Mouse (Mus musculus): Measurements from ENCODE around the gene Gpr153. TPM values are rescaled to one million over a fixed set of nuclear protein-coding genes. Genes with fewer than 3 reads are reported as not detected.
"Not testable (repeated sequence)": the region's sequence is repeated elsewhere in the genome, so short reads cannot be mapped to it uniquely, and the experiment has no call there.

Gpr153 gene
- total RNA-seq (2022) = 1 to 10 TPM; 5.9 to 7.2 (median 6.6) TPM

- no peak for DNase-seq (ENCODE audit: low spot score in 2 of 2)
Observed at GRCm38 (mm10) chr4:152273621-152274236, at the start of gene Gpr153. Gene Gpr153 (plus strand): TSS chr4:152274232.

DNA sequence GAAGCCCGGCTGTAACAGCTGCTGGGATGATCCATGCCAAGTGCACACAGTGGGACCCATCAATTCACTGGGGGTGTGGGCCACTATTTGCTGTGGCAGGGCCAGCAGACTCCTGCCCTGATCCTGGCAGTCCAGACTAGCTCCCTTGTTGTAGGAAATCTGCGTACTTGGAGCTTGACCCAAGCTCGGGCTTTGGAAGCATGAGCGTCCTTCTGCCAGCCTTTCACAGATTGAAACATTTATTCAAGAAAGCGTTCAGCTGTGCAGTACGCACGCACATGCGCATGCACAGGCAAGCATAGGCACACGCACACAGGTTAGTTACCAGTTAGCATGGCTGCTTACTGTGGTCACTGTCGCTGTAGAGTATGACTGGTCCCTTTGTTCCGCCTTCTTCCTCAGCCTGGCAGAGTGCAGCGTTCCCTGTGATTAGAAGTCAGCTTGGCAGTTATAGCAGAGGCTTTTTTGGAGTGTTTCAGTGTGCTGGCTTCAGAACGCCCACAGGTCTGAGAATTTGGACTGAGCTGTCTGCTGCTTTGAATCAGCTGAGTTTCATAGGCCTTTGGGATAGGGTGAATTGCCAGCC is 47.0 kb upstream of the Gpr153 start:
- peak; percentile 78 to 79 for DNase-seq (ENCODE audit: low spot score in 2 of 2)

- no peak for DNase-seq (ENCODE audit: low spot score in 2 of 2)
Observed at GRCm38 (mm10) chr4:152227749-152228527, 46.1 kb upstream of the Gpr153 start.

GRCm38 (mm10) chr4:152230331-152230730 is 43.7 kb upstream of the Gpr153 start:
- not testable (repeated sequence) for DNase-seq (ENCODE audit: low spot score in 2 of 2)

DNA sequence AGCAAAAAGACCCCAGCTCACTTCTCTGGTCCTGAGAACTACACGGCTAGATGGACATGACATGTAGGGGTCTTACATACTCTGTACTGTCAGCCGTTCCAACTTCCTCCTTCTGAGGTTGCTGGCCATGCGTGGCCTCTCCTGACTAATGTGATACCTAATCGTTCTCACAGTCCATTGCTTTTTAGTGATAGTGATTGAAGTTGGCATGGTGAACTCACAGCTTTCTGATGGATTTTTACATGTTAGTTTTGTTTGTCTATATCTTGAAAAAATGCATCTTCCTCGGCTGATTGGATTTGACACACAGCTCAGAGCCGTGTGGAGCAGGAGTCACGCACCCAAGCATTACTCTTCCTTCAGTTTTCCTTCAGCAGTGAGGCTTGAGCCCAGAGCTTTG is 42.7 kb upstream of the Gpr153 start:
- DNase-seq (ENCODE audit: low spot score in 2 of 2) = no peak

DNA sequence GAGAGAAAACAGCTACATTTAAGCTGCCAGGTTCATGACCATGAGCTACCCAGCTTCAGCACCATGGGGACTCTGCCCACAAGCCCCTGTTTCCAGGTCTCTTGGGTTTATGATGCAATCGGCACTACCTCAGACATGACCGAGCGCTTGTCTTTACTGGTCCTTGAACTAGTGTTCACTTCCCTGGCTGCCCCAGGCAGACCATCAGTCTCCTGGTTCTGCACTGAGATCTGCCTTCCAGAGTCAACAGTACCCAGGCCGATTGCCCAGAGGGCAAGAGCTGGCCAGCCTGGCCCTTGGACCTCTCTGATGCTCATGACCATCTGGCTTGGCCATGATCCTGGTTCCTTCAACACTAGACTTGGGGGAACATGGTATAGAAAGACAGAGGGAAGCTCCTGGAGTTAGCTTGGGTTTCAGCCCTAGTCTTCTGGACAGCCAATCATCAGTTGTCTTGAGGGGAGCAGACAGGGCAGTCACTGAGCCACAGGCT is 41.6 kb upstream of the Gpr153 start:
- no peak for DNase-seq (ENCODE audit: low spot score in 2 of 2)

GRCm38 (mm10) chr4:152239974-152240373 is 34.1 kb upstream of the Gpr153 start:
- no peak for DNase-seq (ENCODE audit: low spot score in 2 of 2)

DNA sequence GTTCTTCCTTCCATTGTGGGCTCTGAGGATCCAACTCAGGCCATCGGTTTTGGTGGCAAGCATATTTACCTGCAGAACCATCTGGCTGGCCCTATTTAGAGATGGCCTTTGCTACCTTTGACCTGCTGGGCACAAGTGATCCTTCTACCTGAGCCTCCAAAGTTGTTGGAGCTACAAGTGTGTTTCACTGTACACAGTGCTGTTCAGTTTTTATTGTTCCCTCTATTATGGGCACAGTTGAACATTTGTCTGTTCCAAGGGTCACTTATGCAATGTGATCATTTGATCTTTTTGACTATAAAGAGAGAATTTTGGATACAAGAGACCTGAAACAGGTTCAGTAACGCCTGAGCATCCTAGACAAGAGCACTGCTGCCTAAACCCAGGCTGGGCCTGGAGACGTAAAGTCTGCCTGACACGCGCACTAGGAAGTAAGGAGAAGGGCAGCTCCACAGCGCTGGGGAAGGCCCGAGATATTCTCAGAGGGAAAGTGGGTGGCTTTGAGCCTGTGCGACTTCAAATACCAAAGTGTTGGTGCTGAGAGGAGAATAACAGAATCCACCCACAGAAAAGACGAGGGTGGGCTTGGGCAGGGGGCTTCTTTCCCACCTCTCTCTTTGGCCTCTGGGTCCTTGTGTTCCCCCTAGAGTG is 30.7 kb upstream of the Gpr153 start:
- DNase-seq (ENCODE audit: low spot score in 2 of 2) = no peak

- DNase-seq (ENCODE audit: low spot score in 2 of 2) = no peak
Observed at GRCm38 (mm10) chr4:152243969-152244368, 30.1 kb upstream of the Gpr153 start.

- no peak for DNase-seq (ENCODE audit: low spot score in 2 of 2)
Observed at GRCm38 (mm10) chr4:152244545-152245522, 29.2 kb upstream of the Gpr153 start.

- DNase-seq (ENCODE audit: low spot score in 2 of 2) = peak; percentile 58 to 73
Observed at GRCm38 (mm10) chr4:152246011-152246410, 28.0 kb upstream of the Gpr153 start.

DNA sequence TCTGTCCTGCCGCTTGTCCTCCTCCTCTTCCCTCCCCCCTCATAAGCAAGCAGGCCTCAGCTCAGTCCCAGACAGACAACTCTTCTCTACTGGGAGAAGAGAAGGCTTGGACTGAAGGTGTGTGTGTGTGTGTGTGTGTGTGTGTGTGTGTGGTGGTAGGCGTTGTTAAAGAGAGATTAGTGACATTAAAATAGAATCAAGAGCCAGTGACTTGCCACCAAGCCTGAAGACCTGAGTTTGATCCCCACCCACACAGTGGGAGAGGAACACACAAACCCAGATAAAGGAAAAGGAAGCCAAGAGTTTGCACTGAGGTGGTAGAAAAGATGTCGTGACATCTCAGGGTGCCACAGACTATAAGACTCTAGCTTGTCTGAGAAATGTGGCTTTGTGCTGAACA is 26.8 kb upstream of the Gpr153 start:
- no peak for DNase-seq (ENCODE audit: low spot score in 2 of 2)

DNA sequence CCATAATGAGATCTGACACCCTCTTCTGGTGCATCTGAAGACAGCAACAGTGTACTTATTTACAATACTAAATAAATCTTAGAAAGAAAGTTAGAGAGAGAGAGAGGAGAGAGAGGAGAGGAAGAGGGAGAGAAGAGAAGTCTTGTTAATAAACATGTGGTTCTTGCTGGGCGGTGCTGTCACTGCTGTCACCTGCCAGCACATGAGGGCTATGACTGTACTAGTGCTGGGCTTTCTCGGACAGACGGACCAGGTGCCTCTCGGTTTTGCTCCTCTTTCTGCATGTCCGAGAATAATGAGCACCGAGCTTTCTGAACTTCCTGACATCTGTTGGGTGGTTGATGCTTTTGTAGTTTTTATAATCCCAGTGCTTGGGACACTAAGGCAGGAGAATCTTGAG is 23.4 kb upstream of the Gpr153 start:
- DNase-seq (ENCODE audit: low spot score in 2 of 2) = no peak

- no peak for DNase-seq (ENCODE audit: low spot score in 2 of 2)
Observed at GRCm38 (mm10) chr4:152253183-152253759, 20.8 kb upstream of the Gpr153 start.

GRCm38 (mm10) chr4:152257070-152257469 is 17.0 kb upstream of the Gpr153 start:
- DNase-seq (ENCODE audit: low spot score in 2 of 2) = peak; percentile 83 to 87

DNA sequence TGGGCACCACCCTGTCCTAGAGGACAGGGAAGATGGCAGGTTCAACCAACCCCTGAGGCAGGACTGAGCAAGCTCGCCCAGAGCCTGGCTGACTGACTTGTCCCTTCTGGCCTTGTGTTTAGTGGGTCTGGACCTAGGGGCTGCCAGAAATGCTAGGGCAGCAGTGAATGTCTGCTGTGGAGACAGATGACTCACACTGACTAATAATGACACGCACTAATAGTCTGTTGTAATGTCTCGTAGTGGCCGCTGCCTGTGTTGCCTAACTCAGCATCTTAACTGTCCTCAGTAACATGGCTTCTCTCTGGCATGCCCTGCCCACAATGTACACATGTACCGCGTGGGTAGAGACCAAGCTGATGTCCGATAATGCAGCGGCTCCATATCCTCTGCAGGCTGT is 13.6 kb upstream of the Gpr153 start:
- DNase-seq (ENCODE audit: low spot score in 2 of 2) = no peak

DNA sequence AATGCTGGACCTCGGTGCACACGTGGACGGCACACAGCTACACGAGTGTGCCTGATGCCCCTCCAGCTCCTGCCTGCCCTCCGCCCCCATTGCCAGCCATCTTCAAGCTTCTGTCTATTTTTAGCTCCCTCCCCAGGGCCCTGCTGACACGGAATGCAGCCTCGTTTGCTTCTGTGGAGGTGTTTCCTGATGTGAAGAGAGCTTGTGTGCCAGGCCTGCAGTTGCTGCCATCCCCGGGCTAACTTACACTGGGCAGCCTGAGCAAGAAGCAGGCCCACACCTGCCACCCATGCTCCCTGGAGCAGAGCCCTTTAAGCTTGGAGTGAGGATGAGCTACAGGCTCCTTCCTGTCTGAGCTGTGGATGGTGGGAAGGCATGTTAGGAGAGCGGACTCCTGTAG is 11.8 kb upstream of the Gpr153 start:
- DNase-seq (ENCODE audit: low spot score in 2 of 2) = no peak

GRCm38 (mm10) chr4:152263089-152263488 is 10.9 kb upstream of the Gpr153 start:
- no peak for DNase-seq (ENCODE audit: low spot score in 2 of 2)

GRCm38 (mm10) chr4:152263512-152264176 is 10.4 kb upstream of the Gpr153 start:
- DNase-seq (ENCODE audit: low spot score in 2 of 2) = no peak

- DNase-seq (ENCODE audit: low spot score in 2 of 2) = no peak
Observed at GRCm38 (mm10) chr4:152264177-152264530, 9.9 kb upstream of the Gpr153 start.
